Mouse (Mus musculus): ENCODE results near the gene Atl1. TPM values are rescaled to one million over a fixed set of nuclear protein-coding genes. Genes with fewer than 3 reads are reported as not detected.

The Atl1 gene
- polyA plus RNA-seq, 1 experiment from 2014 or later, result 53.8 TPM

GRCm38 (mm10) chr12:69998186-69998983 lies 106.0 kb downstream of the Atl1 start:
- 87% methylated on average over 13 of the region's 13 CpGs for WGBS
- no peak overlapping the region for H3K4me2 ChIP-seq
- H3K9me3 ChIP-seq, result no peaks in the 10 kb centered on the region
- H3K36me3 ChIP-seq (replicated peaks), result no peaks in the 10 kb centered on the region
- no peaks in the 10 kb centered on the region for H3K27me3 ChIP-seq
- H3K27ac ChIP-seq, result no peak overlapping the region
- ATAC-seq (ENCODE audit: low FRiP score), result no peak
- H3K4me3 ChIP-seq (replicated peaks), result no peak overlapping the region
- no peak overlapping the region for H3K9ac ChIP-seq
- no peaks in the 10 kb centered on the region for H3K4me1 ChIP-seq

DNA sequence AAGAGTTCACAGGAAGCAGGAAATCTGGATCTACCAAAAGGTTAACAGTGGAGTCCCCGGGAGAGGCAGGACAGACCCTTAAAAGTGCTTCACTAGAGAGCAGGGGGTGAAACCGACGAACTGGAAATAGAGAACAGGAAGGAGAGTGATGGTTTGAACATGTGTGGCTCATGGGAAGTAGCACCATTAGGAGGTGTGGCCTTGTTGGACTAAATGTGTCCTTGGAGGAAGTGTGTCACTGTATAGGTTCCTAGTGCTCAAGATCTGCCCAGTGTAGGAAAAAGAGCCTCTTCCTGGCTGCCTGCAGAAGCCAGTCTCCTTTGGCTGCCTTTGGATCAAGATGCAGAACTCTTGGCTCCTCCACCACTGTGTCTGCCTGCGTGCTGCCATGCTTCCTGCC lies 112.7 kb downstream of the Atl1 start:
- H3K4me1 ChIP-seq, result no peaks in the 10 kb centered on the region
- H3K4me2 ChIP-seq, result no peak overlapping the region
- H3K9ac ChIP-seq, result no peak overlapping the region
- ATAC-seq (ENCODE audit: low FRiP score), result no peak
- H3K9me3 ChIP-seq, result no peaks in the 10 kb centered on the region
- H3K27ac ChIP-seq, result no peak overlapping the region
- no peak overlapping the region for H3K4me3 ChIP-seq (replicated peaks)
- no peaks in the 10 kb centered on the region for H3K27me3 ChIP-seq
- 87% methylated on average over 4 of the region's 4 CpGs for WGBS
- H3K36me3 ChIP-seq (replicated peaks), result no peaks in the 10 kb centered on the region

DNA sequence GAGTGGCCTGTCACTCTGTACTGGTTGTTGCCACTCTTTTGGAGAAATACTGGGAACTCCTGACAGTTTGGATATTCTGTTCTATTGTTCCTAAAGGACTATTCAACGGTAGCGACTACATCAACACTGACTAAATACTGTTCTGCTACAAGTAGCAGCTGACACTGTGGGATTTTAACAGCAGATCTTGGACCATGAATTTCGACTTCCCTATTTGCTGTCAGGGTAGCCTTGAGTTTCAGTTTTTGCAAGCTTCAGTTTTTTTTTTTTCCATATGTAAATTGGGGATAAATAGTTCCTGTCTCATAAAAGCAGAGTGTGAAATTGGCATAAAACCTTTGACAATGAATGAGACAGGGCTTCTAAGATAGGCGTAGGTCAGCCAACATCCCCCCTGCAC lies 117.9 kb downstream of the Atl1 start:
- H3K27me3 ChIP-seq, result no peaks in the 10 kb centered on the region
- no peak overlapping the region for H3K4me3 ChIP-seq (replicated peaks)
- H3K4me1 ChIP-seq, result no peaks in the 10 kb centered on the region
- peaks cover 13% of the 10 kb centered on the region for H3K36me3 ChIP-seq (replicated peaks)
- H3K9ac ChIP-seq, result no peak overlapping the region
- H3K27ac ChIP-seq, result no peak overlapping the region
- 96% methylated on average over 4 of the region's 4 CpGs for WGBS
- ATAC-seq (ENCODE audit: low FRiP score), result no peak
- H3K4me2 ChIP-seq, result no peak overlapping the region
- peaks cover 4% of the 10 kb centered on the region; the same call in 1 of the 2 replicates for H3K9me3 ChIP-seq

DNA sequence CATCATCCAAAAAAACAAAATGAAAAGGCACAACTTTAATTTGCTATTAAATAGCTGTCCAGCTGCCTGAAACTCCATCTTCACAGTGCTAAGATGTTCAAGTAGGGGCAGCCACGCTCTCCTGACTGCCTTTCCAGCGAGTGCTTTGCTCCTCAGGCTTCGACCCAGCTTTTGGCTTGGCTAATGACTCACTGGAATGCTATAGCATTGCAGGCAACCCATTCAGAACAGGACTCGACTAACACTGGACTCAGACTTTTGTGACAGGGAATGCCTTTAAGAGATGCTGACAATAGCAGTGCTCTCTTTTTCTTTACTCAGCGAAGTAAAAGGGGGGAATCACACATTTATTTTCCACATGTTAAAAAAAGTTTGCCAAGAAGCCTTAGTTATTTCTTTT lies 119.3 kb downstream of the Atl1 start:
- ATAC-seq (ENCODE audit: low FRiP score), result no peak

GRCm38 (mm10) chr12:70015936-70016335 lies 123.5 kb downstream of the Atl1 start:
- Histone ChIP-seq H3K4me3 (replicated peaks) (no peak overlapping the region), H3K9ac (no peak overlapping the region), H3K27ac (no peak overlapping the region), H3K36me3 (replicated peaks) (peaks cover 23% of the 10 kb centered on the region), H3K4me1 (no peaks in the 10 kb centered on the region), H3K27me3 (no peaks in the 10 kb centered on the region), H3K4me2 (no peak overlapping the region), H3K9me3 (peaks cover 2% of the 10 kb centered on the region; the same call in 1 of the 2 replicates)
- ATAC-seq (ENCODE audit: low FRiP score), result no peak
- WGBS, result 81% methylated on average over 4 of the region's 4 CpGs

More for the DNA sequence above, 119.3 kb downstream of the Atl1 start:
- Histone ChIP-seq H3K9ac (no peak overlapping the region), H3K36me3 (replicated peaks) (peaks cover 13% of the 10 kb centered on the region), H3K4me1 (no peaks in the 10 kb centered on the region), H3K27ac (no peak overlapping the region), H3K4me2 (no peak overlapping the region), H3K27me3 (no peaks in the 10 kb centered on the region), H3K4me3 (replicated peaks) (no peak overlapping the region), H3K9me3 (peaks cover 4% of the 10 kb centered on the region; the same call in 1 of the 2 replicates)
- 24% methylated on average over 5 of the region's 5 CpGs for WGBS

Other genes with a start within 250 kb of the Atl1 start
- 8.9 and 11.0 TPM in 2 replicates for gene Sos2, start 210.8 kb upstream of the Atl1 start, polyA plus RNA-seq (2016; fragmentation: Nextera tagmentation; extraction: Ambion mirVana)
- 15.7 and 16.2 TPM in 2 replicates for gene L2hgdh, start 167.7 kb upstream of the Atl1 start, polyA plus RNA-seq (2016; fragmentation: Nextera tagmentation; extraction: Ambion mirVana)
- 22.7 and 24.1 TPM in 2 replicates for gene Atp5s, start 167.7 kb upstream of the Atl1 start, polyA plus RNA-seq (2016; fragmentation: Nextera tagmentation; extraction: Ambion mirVana)
- 0.47 and 0.93 TPM in 2 replicates for gene Cdkl1, start 101.3 kb upstream of the Atl1 start, polyA plus RNA-seq (2016; fragmentation: Nextera tagmentation; extraction: Ambion mirVana)
- gene Map4k5, start 586 bp downstream of the Atl1 start, polyA plus RNA-seq (2016; fragmentation: Nextera tagmentation; extraction: Ambion mirVana), result 36.7 and 36.8 TPM in 2 replicates
- 6.3 and 8.0 TPM in 2 replicates for gene Sav1, start 94.4 kb downstream of the Atl1 start, polyA plus RNA-seq (2016; fragmentation: Nextera tagmentation; extraction: Ambion mirVana)
- gene Nin, start 221.1 kb downstream of the Atl1 start, polyA plus RNA-seq (2016; fragmentation: Nextera tagmentation; extraction: Ambion mirVana), result 12.7 and 15.5 TPM in 2 replicates

All from forebrain, embryonic 12.5 days (tissue).